Mouse (Mus musculus): ENCODE results near the gene Sestd1.

DNA sequence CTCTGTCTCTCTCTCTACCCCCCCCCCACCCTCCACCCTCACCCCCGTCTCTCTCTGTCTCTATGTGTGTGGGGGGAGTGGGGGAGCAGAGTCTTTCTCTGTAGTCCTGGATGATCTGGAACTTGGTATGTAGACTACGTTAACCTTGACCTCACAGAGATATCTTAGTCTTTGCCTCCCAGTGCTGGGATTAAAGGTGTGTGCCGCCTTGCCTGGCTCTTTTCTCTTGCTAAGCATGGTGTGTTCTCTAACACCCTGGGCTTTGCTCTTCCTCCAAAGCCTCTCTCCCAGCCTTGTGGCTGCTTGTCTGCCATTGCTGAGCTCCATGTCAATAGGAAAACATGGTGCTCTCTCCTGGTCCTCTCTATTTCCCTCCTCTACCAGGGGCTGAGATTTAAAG is 23.3 kb upstream of the Sestd1 start:
- no peak for TF ChIP-seq CTCF (conservative IDR thresholded peaks at IDR 0.05; ENCODE audit: insufficient read depth, insufficient read length, low read depth, low read length)
- no peak for TF ChIP-seq POLR2A (IDR thresholded peaks at IDR 0.05; ENCODE audit: low read depth, low read length)
